Mouse (Mus musculus) E14TG2a.4 (cell line): ENCODE measurements at regions not wholly inside any gene's neighbourhood (a gene's known extent, or its start where the extent isn't known, plus 50 kb on each side); places are given as distances from the start of the nearest gene placed in this dataset.

Experiments used
- CTCF ChIP-seq: conservative IDR thresholded peaks from 2 replicates; pipeline ENCODE4 v1.5.1; 2014; ENCODE audit warnings: low read length
- NANOG ChIP-seq: IDR thresholded peaks from 2 replicates; pipeline ENCODE4 v1.6.1; 2014; ENCODE audit warnings: borderline replicate concordance, low read length, mixed read lengths

- TF ChIP-seq CTCF, result no peak
- no peak for TF ChIP-seq NANOG
These were observed 57.4 kb upstream of the Rnd3 start for GRCm38 (mm10) chr2:51206332-51206731.
